Mouse (Mus musculus) intestine, postnatal 0 days (tissue): ENCODE results near the gene Npw. TPM values are rescaled to one million over a fixed set of nuclear protein-coding genes. Genes with fewer than 3 reads are reported as not detected.

Experiments
- ATAC-seq: fragments of 200-750 bp; cut with Nextera tagmentation; 2 replicates; pipeline ENCODE4 v1.8.0; 2017; ENCODE audit warnings: mild to moderate bottlenecking, moderate TSS enrichment, moderate library complexity
- H3K27ac ChIP-seq: fragments of 300-500 bp; sonication (generic); 2 replicates; pipeline ENCODE4 v1.5.1; 2014; ENCODE audit warnings: mild to moderate bottlenecking, low read depth, low read length, moderate library complexity
- H3K27me3 ChIP-seq: fragments of 300-500 bp; sonication (generic); replicated peaks from 2 replicates; pipeline ENCODE4 v1.6.1; 2014; ENCODE audit warnings: low read length, mixed read lengths; ENCODE audit not compliant: control insufficient read depth, insufficient read depth
- H3K36me3 ChIP-seq: fragments of 300-500 bp; sonication (generic); 2 replicates; pipeline ENCODE4 v1.6.1; 2014; ENCODE audit warnings: mild to moderate bottlenecking, moderate library complexity; ENCODE audit not compliant: control insufficient read depth, insufficient read depth
- H3K4me1 ChIP-seq: fragments of 300-500 bp; sonication (generic); replicated peaks from 2 replicates; pipeline ENCODE4 v1.6.1; 2014; ENCODE audit warnings: antibody characterized with exemption, low read length, mixed read lengths; ENCODE audit not compliant: control insufficient read depth, insufficient read depth
- H3K4me2 ChIP-seq: fragments of 300-500 bp; sonication (generic); replicated peaks from 2 replicates; pipeline ENCODE4 v1.6.1; 2014; ENCODE audit warnings: low read depth, mild to moderate bottlenecking, moderate library complexity
- H3K4me3 ChIP-seq: fragments of 300-500 bp; sonication (generic); 2 replicates; pipeline ENCODE4 v1.5.1; 2014; ENCODE audit warnings: low read depth, low read length
- H3K9ac ChIP-seq: fragments of 300-500 bp; sonication (generic); 2 replicates; pipeline ENCODE4 v1.6.1; 2014; ENCODE audit warnings: mild to moderate bottlenecking, low read depth, low read length
- H3K9me3 ChIP-seq: fragments of 300-500 bp; sonication (generic); 2 replicates; pipeline ENCODE4 v1.6.1; 2016; ENCODE audit warnings: mixed run types; ENCODE audit not compliant: control insufficient read depth
- CTCF ChIP-seq: sonication (generic); IDR thresholded peaks from 2 replicates; pipeline ENCODE4 v1.5.1; 2016; ENCODE audit warnings: low read depth, mild to moderate bottlenecking, control low read depth, antibody characterized with exemption, moderate library complexity
- WGBS: fragments of 180-500 bp; shearing (Covaris S2); extraction: QIAGEN DNeasy Blood & Tissue Kit; methylation state at CpG from one replicate; pipeline ENCODE4 v1.1.7; 2014; 5-methylcytosine and 5-hydroxymethylcytosine counted together
- polyA plus RNA-seq: library from polyadenylated mRNA; unstranded; fragments of >200 nt; fragmentation: Nextera tagmentation; extraction: Ambion mirVana; gene quantifications from 2 replicates; pipeline ENCODE4 v1.2.1, GENCODE M21; 2015

Gene Npw
- polyA plus RNA-seq, 1 experiment from 2014 or later, result 0.20 TPM

DNA sequence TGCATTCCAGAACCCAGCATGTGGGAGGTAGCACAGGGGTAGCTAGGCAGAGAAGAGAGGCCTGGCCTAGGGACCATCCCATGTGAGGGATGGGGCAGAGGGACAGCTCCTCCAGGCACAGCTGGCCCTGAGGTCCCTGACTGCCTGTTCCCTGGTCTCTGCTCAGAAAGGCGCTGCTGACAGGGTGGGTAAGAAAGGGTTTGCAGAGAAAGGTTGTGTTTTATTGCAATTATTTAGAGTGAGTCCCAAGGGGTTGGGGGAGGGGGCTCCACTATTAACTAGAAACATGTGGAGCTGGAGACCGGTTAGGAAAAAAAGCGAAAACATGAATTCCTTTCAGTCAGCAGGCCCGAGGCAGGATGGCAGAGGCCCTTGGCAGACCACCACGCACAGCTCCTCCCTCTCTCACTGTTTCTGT, 18.7 kb downstream of the Npw start:
- Histone ChIP-seq H3K27me3 (no peaks in the 10 kb centered on the region), H3K9me3 (no peaks in the 10 kb centered on the region), H3K4me1 (no peaks in the 10 kb centered on the region), H3K4me2 (no peak overlapping the region), H3K27ac (peak overlapping the region; percentile 70), H3K4me3 (no peak overlapping the region), H3K9ac (no peak overlapping the region), H3K36me3 (peaks cover 16% of the 10 kb centered on the region; the same call in 1 of the 2 replicates)
- ATAC-seq, result no peak
- 70% methylated on average over 5 of the region's 5 CpGs for WGBS
- no peak for TF ChIP-seq CTCF

DNA sequence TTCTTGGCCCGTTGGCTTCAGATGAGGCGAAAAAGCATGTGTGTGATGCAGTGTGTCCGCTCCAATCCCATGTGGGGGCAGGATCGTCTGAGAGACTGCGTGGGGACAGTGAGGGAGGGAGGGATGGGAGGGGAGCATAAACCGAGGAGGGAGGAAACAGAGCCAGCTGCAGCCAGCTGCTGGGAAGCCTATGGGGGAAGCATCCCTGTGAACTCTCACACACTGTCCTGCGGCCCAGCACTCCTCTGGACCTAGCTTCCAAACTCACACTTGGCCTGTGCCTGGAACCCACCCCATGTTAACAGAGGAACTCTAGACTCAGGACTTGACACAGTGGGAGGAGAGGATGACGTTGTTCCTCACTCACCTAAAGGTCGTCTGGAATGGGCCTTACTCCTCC, 19.4 kb downstream of the Npw start:
- Histone ChIP-seq H3K4me1 (no peaks in the 10 kb centered on the region), H3K4me3 (no peak overlapping the region), H3K4me2 (no peak overlapping the region), H3K27me3 (no peaks in the 10 kb centered on the region), H3K27ac (peak overlapping the region; percentile 70), H3K9ac (no peak overlapping the region), H3K36me3 (peaks cover 16% of the 10 kb centered on the region; the same call in 1 of the 2 replicates), H3K9me3 (no peaks in the 10 kb centered on the region)
- ATAC-seq, result peak; percentile 34; the same call in 1 of the 2 replicates
- TF ChIP-seq CTCF, result no peak
- WGBS, result 68% methylated on average over 9 of the region's 9 CpGs

DNA sequence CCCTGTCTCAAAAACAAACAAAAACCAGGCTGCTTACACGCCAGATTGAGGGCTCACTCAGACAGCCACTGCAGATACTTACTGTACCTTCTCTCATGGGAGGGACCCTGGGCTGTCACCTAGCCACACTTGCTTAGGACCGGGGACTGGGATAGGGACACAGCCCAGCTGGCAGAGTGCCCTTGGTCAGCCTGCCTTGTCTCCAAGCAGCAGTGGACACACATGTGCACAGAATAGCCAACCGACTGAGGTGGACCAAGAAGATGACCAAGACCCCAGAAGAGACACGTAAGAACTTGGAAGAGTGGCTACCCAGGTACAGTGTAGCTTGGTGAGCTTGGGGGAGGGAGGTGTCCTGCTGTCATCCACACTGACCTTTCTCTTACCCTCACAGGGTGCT, 20.0 kb downstream of the Npw start:
- Histone ChIP-seq H3K4me3 (no peak overlapping the region), H3K36me3 (peaks cover 16% of the 10 kb centered on the region; the same call in 1 of the 2 replicates), H3K27me3 (no peaks in the 10 kb centered on the region), H3K9ac (no peak overlapping the region), H3K27ac (peak overlapping the region; percentile 70), H3K4me1 (no peaks in the 10 kb centered on the region), H3K4me2 (no peak overlapping the region), H3K9me3 (no peaks in the 10 kb centered on the region)
- no peak for TF ChIP-seq CTCF
- 77% methylated on average over 4 of the region's 4 CpGs for WGBS
- ATAC-seq, result peak; percentile 1; the same call in 1 of the 2 replicates

DNA sequence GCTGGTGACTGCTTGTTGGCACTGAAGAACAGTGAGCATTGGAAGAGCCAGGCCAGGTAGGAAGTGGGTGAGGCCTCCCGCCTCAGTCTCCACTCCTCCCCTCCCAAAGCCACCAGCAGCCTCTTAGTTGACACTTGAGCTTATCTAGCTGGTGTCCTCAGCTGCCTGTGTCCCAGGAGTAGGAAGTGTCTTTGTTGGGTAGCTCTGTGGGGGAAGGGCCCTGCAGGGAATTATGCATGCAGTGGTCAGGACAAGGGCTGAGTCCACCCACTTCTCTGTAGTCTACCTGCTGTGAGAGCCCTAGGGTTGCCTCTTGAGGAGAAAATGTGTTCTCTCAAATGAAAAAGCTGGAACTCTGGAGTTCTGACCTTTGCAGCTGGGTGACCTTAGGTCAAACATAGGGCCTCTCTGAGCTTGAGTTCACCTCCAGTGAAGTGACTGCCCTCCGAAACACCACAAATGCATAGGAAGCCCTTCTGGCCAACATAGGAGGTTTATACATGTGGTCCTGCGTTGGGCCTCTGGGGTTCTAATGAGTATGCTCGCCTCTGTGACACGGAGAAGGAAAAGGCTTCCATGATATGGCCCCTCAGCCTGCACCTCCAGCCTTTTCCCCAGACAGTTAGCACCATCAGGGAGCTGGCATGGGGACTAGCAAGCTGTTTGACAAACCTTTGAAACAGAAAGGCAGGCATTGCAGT, 21.3 kb downstream of the Npw start:
- Histone ChIP-seq H3K27me3 (no peaks in the 10 kb centered on the region), H3K9ac (no peak overlapping the region), H3K36me3 (peaks cover 14% of the 10 kb centered on the region; the same call in 1 of the 2 replicates), H3K4me1 (no peaks in the 10 kb centered on the region), H3K27ac (no peak overlapping the region), H3K4me2 (no peak overlapping the region), H3K4me3 (no peak overlapping the region), H3K9me3 (no peaks in the 10 kb centered on the region)
- no peak for TF ChIP-seq CTCF
- 78% methylated on average over 5 of the region's 5 CpGs for WGBS
- ATAC-seq, result no peak

DNA sequence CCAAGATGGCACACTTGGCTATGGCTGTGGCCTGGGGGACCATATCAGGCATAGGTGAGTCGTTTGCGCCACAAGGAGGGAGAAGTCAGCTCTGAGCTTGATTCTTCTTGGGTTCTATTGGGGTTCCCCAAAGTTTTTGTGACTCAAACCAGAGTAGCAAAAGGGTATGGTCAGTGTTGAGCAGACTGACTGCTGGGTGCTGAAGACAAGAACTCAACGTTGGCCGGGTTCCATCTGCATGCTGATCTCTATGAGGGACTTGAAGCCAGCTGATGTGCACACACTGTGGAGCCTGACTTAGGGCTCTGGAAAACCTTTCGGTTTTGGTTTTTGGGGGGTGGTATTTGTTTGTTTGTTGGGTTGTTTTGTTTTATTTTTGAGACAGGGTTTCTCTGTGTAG, 22.6 kb downstream of the Npw start:
- Histone ChIP-seq H3K9ac (no peak overlapping the region), H3K4me3 (no peak overlapping the region), H3K27me3 (no peaks in the 10 kb centered on the region), H3K9me3 (no peaks in the 10 kb centered on the region), H3K4me2 (no peak overlapping the region), H3K27ac (no peak overlapping the region), H3K36me3 (peaks cover 10% of the 10 kb centered on the region; the same call in 1 of the 2 replicates), H3K4me1 (no peaks in the 10 kb centered on the region)
- 88% methylated on average over 5 of the region's 5 CpGs for WGBS
- no peak for ATAC-seq
- TF ChIP-seq CTCF, result no peak

DNA sequence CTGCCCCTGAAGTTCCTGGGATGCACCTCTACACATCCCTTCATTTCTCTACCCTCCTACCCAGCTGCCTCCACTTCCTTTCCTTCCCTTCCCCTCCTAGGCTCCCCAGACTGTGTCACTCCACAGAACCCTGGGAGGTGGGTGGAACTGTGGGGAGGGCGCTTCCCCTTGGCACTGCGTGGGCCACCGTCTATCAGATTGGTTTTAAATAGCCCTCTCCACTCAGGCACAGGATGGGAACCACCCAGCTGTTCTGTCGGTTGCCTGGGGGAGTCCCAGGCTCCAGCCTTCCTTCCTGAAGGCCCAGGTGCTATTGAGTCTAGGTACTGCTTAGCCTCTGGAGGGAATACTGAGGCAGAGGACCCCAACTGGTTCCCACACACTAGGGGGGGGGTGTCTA, 23.2 kb downstream of the Npw start:
- no peak for ATAC-seq
- 69% methylated on average over 4 of the region's 4 CpGs for WGBS
- H3K4me1 ChIP-seq, result no peaks in the 10 kb centered on the region
- no peak overlapping the region for H3K9ac ChIP-seq
- H3K27ac ChIP-seq, result no peak overlapping the region
- H3K27me3 ChIP-seq, result no peaks in the 10 kb centered on the region
- H3K4me2 ChIP-seq, result no peak overlapping the region
- no peak overlapping the region for H3K4me3 ChIP-seq
- TF ChIP-seq CTCF, result no peak
- H3K36me3 ChIP-seq, result peaks cover 10% of the 10 kb centered on the region; the same call in 1 of the 2 replicates
- H3K9me3 ChIP-seq, result no peaks in the 10 kb centered on the region
